Comparison of ENCODE assay signal across 10 mouse cellular contexts in genomic region chr10:44269211-44269610, GRCm38 (mm10). TPM values are rescaled to one million over a fixed set of nuclear protein-coding genes. Genes with fewer than 3 reads are reported as not detected.
DNase-seq lines count a peak whose midpoint lies in the region; ATAC-seq and TF ChIP-seq lines count a peak whose summit lies in the region.
"Had no signal": no experiment of that assay in that cellular context is flagged by ENCODE, and none has a peak within 500 bp of the region (broad histone marks: within the 10 kb centered on the region; RNA-seq: fewer than 3 reads in every experiment).

No protein-coding gene starts in this region.

- H3K4me1 ChIP-seq in heart, embryonic 12.5 days (replicated peaks): peaks cover 16% of the 10 kb centered on the region
- no peaks in the 10 kb centered on the region for H3K4me1 ChIP-seq in ES-Bruce4 (ENCODE audit: control insufficient read depth, insufficient read depth, low read length)
- peaks cover 36% of the 10 kb centered on the region for H3K4me1 ChIP-seq in hindbrain, embryonic 10.5 days (replicated peaks)
- H3K4me1 ChIP-seq in liver, postnatal 0 days (ENCODE audit: insufficient read depth): peaks cover 23% of the 10 kb centered on the region

- ATAC-seq in heart, embryonic 12.5 days (ENCODE audit: insufficient number of reproducible peaks, low FRiP score): no peak
- no peak for ATAC-seq in liver, postnatal 0 days
- no peak for ATAC-seq in erythroid progenitor cell, adult 5-6 weeks (replicated peaks; ENCODE audit: low FRiP score, poor library complexity, severe bottlenecking)

- TF ChIP-seq POLR2A in ES-Bruce4 (IDR thresholded peaks at IDR 0.05; ENCODE audit: insufficient read depth, low read length): no peak

- H3K4me2 ChIP-seq in heart, embryonic 12.5 days: peak overlapping the region; percentile 85
- peak overlapping the region; percentile 96 for H3K4me2 ChIP-seq in liver, postnatal 0 days (ENCODE audit: low read depth, low read length)

- DNase-seq in heart, postnatal 4 days: no peak
- no peak for DNase-seq in hindbrain, embryonic 10.5 days (ENCODE audit: low spot score)
- no peak for DNase-seq in liver, postnatal 0 days
- no peak for DNase-seq in layer of hippocampus, postnatal 36 days
- DNase-seq in left cerebral cortex, postnatal 25 days (ENCODE audit: low spot score in 2 of 2): no peak
- DNase-seq: cerebellum, adult 11 months; kidney, postnatal 10 days had no signal

- no peaks in the 10 kb centered on the region for H3K9me3 ChIP-seq in heart, embryonic 12.5 days (replicated peaks)
- H3K9me3 ChIP-seq in ES-Bruce4 (replicated peaks; ENCODE audit: control insufficient read depth, insufficient read depth, low read length, poor library complexity, severe bottlenecking): no peaks in the 10 kb centered on the region
- no peaks in the 10 kb centered on the region for H3K9me3 ChIP-seq in hindbrain, embryonic 10.5 days
- H3K9me3 ChIP-seq in liver, postnatal 0 days (ENCODE audit: low read length): no peaks in the 10 kb centered on the region

- peak overlapping the region; percentile 31; the same call in 1 of the 2 replicates for H3K9ac ChIP-seq in heart, embryonic 12.5 days
- peak overlapping the region; percentile 90 for H3K9ac ChIP-seq in ES-Bruce4 (ENCODE audit: low read depth, poor library complexity, severe bottlenecking)
- peak overlapping the region; percentile 94 for H3K9ac ChIP-seq in liver, postnatal 0 days (replicated peaks)

- WGBS in heart, embryonic 12.5 days: 62% methylated on average over 2 of the region's 2 CpGs
- WGBS in hindbrain, embryonic 10.5 days: 67% methylated on average over 2 of the region's 2 CpGs
- 48% methylated on average over 2 of the region's 2 CpGs for WGBS in liver, postnatal 0 days (ENCODE audit: insufficient replicate concordance)

- no peak for TF ChIP-seq CTCF in ES-Bruce4 (IDR thresholded peaks at IDR 0.05; ENCODE audit: low read depth, low read length)
- no peak for TF ChIP-seq CTCF in liver, postnatal 0 days (IDR thresholded peaks at IDR 0.05; ENCODE audit: low read depth)

- H3K27ac ChIP-seq in heart, embryonic 12.5 days (ENCODE audit: poor library complexity, severe bottlenecking): no peak overlapping the region
- H3K27ac ChIP-seq in ES-Bruce4 (ENCODE audit: insufficient read depth, low read length): no peak overlapping the region
- 0 out of 2 replicates have a peak overlapping the region, but pooled peaks have one; percentile 97 for H3K27ac ChIP-seq in hindbrain, embryonic 10.5 days
- peak overlapping the region; percentile 96 for H3K27ac ChIP-seq in liver, postnatal 0 days (ENCODE audit: low read depth)

- no peak for TF ChIP-seq EP300 in ES-Bruce4 (IDR thresholded peaks at IDR 0.05; ENCODE audit: insufficient read depth, low read depth, low read length)
- no peak for TF ChIP-seq EP300 in liver, postnatal 0 days (IDR thresholded peaks at IDR 0.05; ENCODE audit: low read depth)

- peak overlapping the region; percentile 81 for H3K4me3 ChIP-seq in heart, embryonic 12.5 days
- peak overlapping the region; percentile 15; the same call in 1 of the 2 replicates for H3K4me3 ChIP-seq in ES-Bruce4 (ENCODE audit: low read depth, low read length)
- peak overlapping the region; percentile 94 for H3K4me3 ChIP-seq in hindbrain, embryonic 10.5 days
- peak overlapping the region; percentile 97 for H3K4me3 ChIP-seq in liver, postnatal 0 days (ENCODE audit: low read depth, low read length)

- no peaks in the 10 kb centered on the region for H3K36me3 ChIP-seq in heart, embryonic 12.5 days
- H3K36me3 ChIP-seq in ES-Bruce4 (ENCODE audit: control insufficient read depth, insufficient read depth, low read length, poor library complexity, severe bottlenecking): 0 out of 2 replicates have a peak, but pooled peaks cover 2% of the 10 kb centered on the region
- H3K36me3 ChIP-seq in hindbrain, embryonic 10.5 days: peaks cover 12% of the 10 kb centered on the region
- H3K36me3 ChIP-seq in liver, postnatal 0 days (replicated peaks; ENCODE audit: insufficient read depth, low read length): no peaks in the 10 kb centered on the region

- intact Hi-C loops in left cerebral cortex, postnatal 25 days (cut with DNase I): no loop called here

- H3K27me3 ChIP-seq in heart, embryonic 12.5 days (replicated peaks): no peaks in the 10 kb centered on the region
- H3K27me3 ChIP-seq in ES-Bruce4 (ENCODE audit: control insufficient read depth, insufficient read depth, low read length, poor library complexity, severe bottlenecking): no peaks in the 10 kb centered on the region
- no peaks in the 10 kb centered on the region for H3K27me3 ChIP-seq in hindbrain, embryonic 10.5 days (ENCODE audit: insufficient read depth, poor library complexity, severe bottlenecking)
- no peaks in the 10 kb centered on the region for H3K27me3 ChIP-seq in liver, postnatal 0 days (ENCODE audit: insufficient read depth, low read length)

RNA-seq across cellular contexts. Expression of gene Atg5, which starts 1.1 kb away (rescaled TPM):
- polyA plus RNA-seq in heart, embryonic 12.5 days (2016; fragmentation: Nextera tagmentation; extraction: Ambion mirVana): 24.8 and 25.4 TPM in 2 replicates
- total RNA-seq in heart, postnatal 4 days (2021): 10 to 100 TPM; 15.6 to 15.7 TPM
- 27.9 and 28.7 TPM in 2 replicates for polyA plus RNA-seq in ES-Bruce4 (2011; ENCODE audit: insufficient read depth, insufficient read length, low read depth, missing spikeins)
- polyA plus RNA-seq in hindbrain, embryonic 10.5 days (2016; fragmentation: Nextera tagmentation; extraction: Ambion mirVana): 52.5 and 61.5 TPM in 2 replicates
- 26.6 and 26.7 TPM in 2 replicates for polyA plus RNA-seq in liver, postnatal 0 days (2015; fragmentation: Nextera tagmentation; extraction: Ambion mirVana)
- 3.2 and 7.5 TPM in 2 replicates for total RNA-seq in erythroid progenitor cell, adult 5-6 weeks (2015; ENCODE audit: low replicate concordance)
- total RNA-seq in erythroid progenitor cell, adult 5-6 weeks (2017; ENCODE audit: low replicate concordance): 11.3 and 12.1 TPM in 2 replicates
- 10 to 100 TPM; 23.4 to 23.9 TPM for total RNA-seq in layer of hippocampus, postnatal 36 days (2021)
- total RNA-seq in left cerebral cortex, postnatal 25 days (2021): 10 to 100 TPM; 23.1 to 23.5 TPM

Comparison
In these comparisons a context has a peak if more than half of its experiments do, and no peak if none do; other contexts are left out.
1. H3K27ac ChIP-seq: peak in hindbrain, embryonic 10.5 days (single experiment) and liver, postnatal 0 days (single experiment); none in heart, embryonic 12.5 days (single experiment) and ES-Bruce4 (single experiment).
2. H3K4me3 ChIP-seq: peak in every context shown above with its lines; median percentile 97 in liver, postnatal 0 days; 94 in hindbrain, embryonic 10.5 days; 81 in heart, embryonic 12.5 days; 15 in ES-Bruce4.
3. H3K9ac ChIP-seq: peak in every context shown above with its lines; median percentile 94 in liver, postnatal 0 days; 90 in ES-Bruce4; 31 in heart, embryonic 12.5 days.